Mouse (Mus musculus) layer of hippocampus, adult 18-20 months (tissue): ENCODE data around the gene Taf1. TPM values are rescaled to one million over a fixed set of nuclear protein-coding genes. Genes with fewer than 3 reads are reported as not detected.

ENCODE experiments used
- DNase-seq, 2 experiments: peaks; one replicate each; pipeline ENCODE4 v3.0.0; 2022; ENCODE audit warnings: low spot score in 2 of 2
- long read RNA-seq: library from polyadenylated mRNA; stranded (forward); transcript quantifications from one replicate; pipeline ENCODE4 v2.0.0, GENCODE M21; 2021
- total RNA-seq, 2 experiments: library from RNA; stranded (reverse); gene quantifications; 2 replicates each; pipeline ENCODE4 v1.2.3; 2021

Taf1 gene
- total RNA-seq = 10 to 100 TPM; 49.9 to 50.9 TPM
- long read RNA-seq, full-length matches to known transcripts = 3 of 27 reads
- long read RNA-seq, partial matches to known transcripts = 5 of 27 reads
- long read RNA-seq, other reads (novel, unspliced or antisense) = 19 of 27 reads

- DNase-seq = peak; percentile 91 to 97
Observed at GRCm38 (mm10) chrX:101532347-101533221, at the start of gene Taf1. Gene Taf1, plus strand, starts transcription at chrX:101532734.

DNA sequence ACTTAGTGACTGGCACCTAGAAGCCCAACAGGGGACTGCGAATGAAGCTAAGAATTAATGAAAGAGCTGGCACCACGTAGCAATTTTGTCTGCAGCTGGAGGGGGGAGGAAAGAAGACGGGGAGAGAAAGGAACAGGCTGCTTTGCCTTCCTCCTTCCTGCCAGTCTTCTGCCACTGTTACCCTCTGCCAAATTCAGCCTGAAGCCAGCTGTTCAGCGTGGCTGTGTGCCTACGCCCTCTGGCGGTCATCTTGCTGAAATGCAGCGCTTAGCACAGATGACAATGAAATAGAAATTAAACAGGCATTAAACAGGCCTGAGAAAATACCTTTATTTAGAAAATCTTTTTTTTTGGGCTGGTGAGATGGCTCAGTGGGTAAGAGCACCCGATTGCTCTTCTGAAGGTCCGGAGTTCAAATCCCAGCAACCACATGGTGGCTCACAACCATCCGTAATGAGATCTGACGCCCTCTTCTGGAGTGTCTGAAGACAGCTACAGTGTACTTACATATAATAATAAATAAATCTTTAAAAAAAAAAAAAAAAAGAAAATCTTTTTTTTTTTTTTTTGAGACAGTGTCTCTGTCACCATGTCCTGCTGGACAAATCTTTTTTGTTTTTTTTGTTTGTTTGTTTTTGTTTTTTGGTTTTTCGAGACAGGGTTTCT lies 45.9 kb upstream of the Taf1 start:
- peak; percentile 50 to 67 for DNase-seq

DNA sequence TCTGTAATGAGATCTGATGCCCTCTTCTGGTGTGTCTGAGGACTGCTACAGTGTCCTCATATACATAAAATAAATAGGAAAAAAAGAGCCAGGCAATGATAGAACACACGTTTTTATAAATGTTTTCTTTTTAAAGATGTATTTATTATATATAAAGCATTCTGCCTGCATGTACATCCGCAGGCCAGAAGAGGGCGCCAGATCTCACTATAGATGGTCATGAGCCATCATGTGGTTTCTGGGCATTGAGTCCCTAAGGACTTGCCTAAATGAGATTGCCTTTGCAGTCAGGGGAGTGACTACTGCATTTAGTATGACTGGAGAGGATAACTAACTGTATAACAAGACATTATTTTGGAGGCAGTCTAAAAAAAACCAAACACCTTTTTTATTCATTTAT lies 27.9 kb upstream of the Taf1 start:
- DNase-seq = no peak

DNA sequence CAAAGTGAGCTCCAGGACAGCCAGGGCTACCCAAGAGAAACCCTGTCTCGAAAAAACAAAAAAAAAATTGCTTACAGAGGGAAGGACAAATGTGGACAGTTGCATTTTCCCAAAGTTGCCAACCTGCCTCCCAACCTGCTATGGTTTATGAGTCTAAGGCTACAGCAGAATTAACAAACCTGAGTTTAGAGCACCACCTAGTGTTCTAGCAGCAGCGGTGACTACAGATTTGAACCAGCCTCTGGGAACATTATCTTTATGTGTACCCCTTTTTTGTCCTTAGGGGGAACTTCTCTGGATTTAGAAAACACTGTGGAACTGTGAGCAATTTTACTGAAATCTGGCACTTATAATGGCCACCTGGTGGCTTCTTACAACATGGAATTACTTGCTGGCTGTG lies 16.8 kb upstream of the Taf1 start:
- DNase-seq = peak in 1 of 2 experiments; percentile 45

GRCm38 (mm10) chrX:101518006-101518405 lies 14.5 kb upstream of the Taf1 start:
- peak in 1 of 2 experiments; percentile 45 for DNase-seq

- DNase-seq = no peak
Observed at GRCm38 (mm10) chrX:101522027-101522426, 10.5 kb upstream of the Taf1 start.

DNA sequence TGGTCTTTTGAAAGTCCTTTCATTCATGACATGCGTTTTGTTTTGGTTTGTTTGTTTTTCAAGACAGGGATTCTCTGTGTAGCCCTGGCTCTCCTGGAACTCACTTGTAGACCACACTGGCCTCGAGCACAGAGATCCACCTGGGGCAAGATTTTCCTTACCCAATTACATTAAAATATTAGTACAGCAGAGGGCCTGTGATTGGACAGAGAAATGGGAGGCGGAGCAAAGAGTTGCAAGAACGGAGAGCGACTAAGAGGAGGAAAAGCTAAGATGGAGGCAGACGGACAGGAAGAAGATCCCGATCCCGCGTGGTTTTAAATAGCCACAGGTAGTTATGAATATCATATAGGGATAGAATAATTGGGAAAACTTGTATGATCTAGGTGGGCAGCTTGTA lies 5.2 kb upstream of the Taf1 start:
- no peak for DNase-seq

DNA sequence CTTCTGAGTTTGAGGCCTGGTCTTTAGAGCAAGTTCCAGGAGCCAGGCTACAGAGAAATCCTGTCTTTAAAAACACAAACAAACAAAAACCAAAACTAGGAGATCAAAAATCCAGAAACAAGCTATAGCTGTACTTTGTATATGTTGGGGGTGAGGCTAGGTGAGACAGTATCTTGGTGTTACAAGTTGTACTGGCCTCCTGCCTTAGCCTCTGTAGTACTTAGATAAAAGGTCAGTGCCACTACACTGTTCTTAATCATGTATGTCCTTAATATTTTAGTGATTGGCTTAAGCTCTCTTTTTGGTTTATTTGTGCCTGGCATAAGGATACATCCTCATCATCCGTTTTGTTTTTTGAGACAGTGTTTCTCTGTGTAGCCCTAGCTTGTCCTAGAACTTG lies 52.9 kb downstream of the Taf1 start:
- DNase-seq = no peak

- no peak for DNase-seq
Observed at GRCm38 (mm10) chrX:101616183-101616582, 83.6 kb downstream of the Taf1 start.

DNA sequence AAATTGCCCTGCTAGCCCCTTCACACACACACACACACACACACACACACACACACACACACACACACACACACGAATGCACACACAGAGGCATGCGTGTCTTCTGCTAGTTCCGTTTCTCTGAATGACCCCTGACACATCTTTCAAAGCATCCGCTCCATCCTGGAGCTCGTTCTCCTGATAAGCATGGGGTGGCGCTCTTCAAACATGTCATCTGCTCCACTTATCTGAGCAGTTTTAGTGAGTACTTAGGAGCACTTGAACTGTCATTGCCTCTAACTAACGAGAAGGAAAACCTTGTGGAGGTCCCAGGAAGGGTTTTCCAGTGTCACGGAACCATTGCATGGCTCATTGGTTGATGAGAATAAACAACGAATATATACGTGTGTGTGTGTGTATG lies 85.4 kb downstream of the Taf1 start:
- DNase-seq = no peak

DNA sequence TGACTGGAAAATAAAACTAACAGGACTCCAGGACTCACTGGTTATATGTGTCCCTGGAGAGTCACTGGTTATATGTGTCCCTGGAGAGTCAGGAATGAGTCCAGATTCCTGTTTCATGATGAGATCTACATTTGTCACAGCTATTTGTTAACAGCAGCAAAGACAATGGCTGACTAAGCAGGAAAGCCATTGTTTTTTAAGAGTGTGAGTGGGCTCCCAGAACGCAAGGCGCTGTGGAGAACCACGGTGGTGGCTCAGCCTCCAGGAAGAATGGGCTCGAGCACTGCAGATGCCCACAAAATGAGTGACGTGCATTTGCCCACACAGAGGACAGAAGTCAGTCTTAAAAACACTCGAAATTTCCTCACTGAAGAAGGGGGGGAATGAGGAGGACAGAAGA lies 87.8 kb downstream of the Taf1 start:
- no peak for DNase-seq

- DNase-seq = no peak
Observed at GRCm38 (mm10) chrX:101622539-101622938, 90.0 kb downstream of the Taf1 start.

GRCm38 (mm10) chrX:101636821-101637525 lies 104.4 kb downstream of the Taf1 start:
- DNase-seq = no peak

- no peak for DNase-seq
Observed at GRCm38 (mm10) chrX:101638856-101639255, 106.3 kb downstream of the Taf1 start.

- DNase-seq = peak in 1 of 2 experiments; percentile 8
Observed at GRCm38 (mm10) chrX:101639306-101639705, 106.8 kb downstream of the Taf1 start.

DNA sequence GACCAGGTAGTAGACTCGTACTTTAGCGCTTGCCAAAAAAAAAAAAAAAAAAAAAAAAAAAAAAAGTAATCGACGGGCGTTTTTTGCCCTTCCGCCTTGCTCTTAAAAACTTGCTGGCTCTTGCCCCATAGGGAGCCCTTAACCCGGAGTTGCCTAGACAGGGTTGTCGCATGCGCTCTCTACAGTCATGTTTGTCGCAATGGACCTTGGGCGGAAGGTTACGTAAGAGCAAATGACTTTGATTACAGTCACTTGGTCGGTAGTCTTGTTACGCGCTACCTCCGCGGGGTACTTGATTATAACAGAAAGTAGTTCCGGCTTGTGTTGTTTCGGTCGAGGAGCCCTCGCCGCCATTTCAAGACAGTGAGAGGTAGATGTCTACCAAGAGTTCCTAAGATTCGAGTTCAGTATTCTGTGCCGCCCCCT lies 107.2 kb downstream of the Taf1 start, which contains the start of gene Ogt:
Gene Ogt, plus strand, starts transcription at position 320 of the 426 bp plus-strand sequence.
- DNase-seq = peak; percentile 75 to 95

DNA sequence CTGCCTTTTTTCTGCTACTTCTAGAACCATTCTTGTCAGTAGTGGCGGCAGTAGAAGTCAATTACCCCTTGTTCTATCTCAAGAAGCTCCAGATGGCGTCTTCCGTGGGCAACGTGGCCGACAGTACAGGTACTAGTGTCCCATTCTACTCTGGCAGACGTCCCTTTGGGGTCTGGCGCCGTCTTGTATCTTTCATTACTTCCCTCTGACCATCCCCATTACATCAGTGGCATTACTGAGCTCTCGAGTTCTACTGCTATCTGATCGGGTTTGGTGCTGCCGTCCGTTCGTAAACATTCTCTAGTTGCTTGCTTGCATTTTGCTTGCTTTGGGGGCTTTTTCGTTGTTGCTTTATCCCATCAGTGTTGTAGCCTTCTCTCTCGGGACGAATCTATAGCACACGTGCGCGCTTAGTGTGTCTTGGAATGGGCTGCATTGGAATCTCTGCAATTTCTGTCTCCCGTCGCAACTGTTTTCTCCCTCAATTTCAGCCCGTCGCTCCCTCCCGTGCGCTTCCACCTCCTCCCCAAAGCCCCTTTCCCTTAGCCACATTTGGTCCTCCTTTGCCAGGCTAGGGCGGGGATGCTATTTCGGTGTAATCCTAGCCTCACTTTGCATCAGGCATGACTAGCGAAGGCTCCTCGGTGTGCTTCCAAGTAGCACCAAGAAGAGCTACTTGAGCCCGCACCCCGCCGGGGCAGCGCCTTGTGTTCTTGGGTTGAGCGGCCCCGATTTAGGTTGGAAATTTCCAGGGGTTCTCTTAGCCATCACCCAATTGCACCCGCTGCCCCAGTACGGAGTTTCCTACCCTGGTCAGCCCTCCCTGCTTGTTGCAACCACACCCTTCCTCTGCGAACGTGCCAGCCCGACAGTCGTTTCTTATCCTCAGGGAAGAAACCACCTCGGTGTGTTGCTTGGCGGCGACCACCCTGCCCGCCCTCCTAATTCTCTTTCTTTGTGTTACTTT lies 107.9 kb downstream of the Taf1 start:
- DNase-seq = peak; percentile 9 to 25

- DNase-seq = no peak
Observed at GRCm38 (mm10) chrX:101641161-101641530, 108.6 kb downstream of the Taf1 start.

DNA sequence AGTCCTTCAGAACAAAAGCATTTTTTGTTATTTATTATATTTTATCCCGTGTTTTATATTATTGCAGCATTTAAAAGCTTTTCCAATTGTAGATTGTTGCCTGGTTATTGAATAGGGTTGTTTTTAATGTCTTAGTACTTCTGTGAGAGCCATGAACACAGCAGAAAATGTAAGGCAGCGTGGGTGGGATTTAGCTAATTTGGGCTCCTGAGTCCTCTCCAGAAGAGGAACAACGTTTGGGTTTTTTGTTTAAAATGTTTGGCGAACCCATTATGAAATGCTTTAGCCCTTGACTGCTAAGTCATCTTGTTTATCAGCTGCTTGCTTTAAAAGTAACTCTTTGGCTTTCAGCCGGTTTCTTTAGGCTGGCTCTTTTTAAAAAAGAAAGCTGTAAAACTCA lies 109.6 kb downstream of the Taf1 start:
- peak in 1 of 2 experiments; percentile 40 for DNase-seq

DNA sequence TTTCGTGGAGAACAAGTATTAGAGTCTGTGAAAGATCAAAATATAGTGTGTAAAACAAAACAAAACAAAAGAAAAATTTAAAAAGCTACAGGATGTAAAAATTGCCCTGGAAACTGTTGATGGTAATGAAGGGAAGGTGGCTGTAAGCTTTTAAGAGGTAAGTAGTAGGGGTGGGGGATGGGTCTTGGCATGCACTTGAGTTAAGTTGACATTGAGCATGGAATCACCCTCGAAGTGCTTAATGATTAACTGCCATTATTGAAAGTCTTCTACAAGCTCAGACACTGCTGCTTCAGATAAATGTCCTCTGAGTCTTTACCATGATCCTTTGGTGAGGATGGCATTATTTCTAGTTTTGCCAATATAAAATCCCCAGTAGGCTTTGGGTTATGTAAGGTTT lies 112.8 kb downstream of the Taf1 start:
- no peak for DNase-seq
